ENCODE assay signal across 10 mouse cellular contexts in the genomic region with DNA sequence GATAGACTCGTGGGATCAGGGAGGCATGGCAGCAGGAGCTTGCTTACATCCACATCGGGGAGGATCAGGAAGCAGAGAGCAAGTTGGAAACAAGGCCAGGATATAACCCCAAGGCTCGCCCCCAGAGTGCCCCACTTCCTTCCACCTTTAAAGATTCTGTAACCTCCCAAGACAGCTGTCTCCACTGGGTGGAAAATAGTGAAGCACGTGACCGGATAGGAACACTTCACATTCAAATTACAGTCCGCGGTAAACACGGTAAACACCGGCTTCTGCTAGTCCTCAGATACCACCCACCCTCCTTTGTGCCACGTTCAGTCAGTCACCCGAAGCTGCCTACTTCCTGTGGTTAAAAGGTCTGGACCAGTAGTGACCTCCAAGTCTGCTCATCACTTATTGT.
DNase-seq lines count a peak whose midpoint lies in the region; ATAC-seq and TF ChIP-seq lines count a peak whose summit lies in the region.
"Had no signal": no experiment of that assay in that cellular context is flagged by ENCODE, and none has a peak within 500 bp of the region (broad histone marks: within the 10 kb centered on the region; RNA-seq: fewer than 3 reads in every experiment).

No protein-coding gene starts in this region.

- 61% methylated on average over 11 of the region's 11 CpGs for WGBS in kidney, embryonic 15.5 days
- WGBS in bone marrow, adult 2 months: 7% methylated on average over 11 of the region's 11 CpGs
- WGBS in lung, embryonic 16.5 days: 69% methylated on average over 11 of the region's 11 CpGs

- H3K4me2 ChIP-seq in kidney, embryonic 15.5 days: no peak overlapping the region
- H3K4me2 ChIP-seq in lung, embryonic 16.5 days (ENCODE audit: low read depth, low read length): peak overlapping the region; percentile 22

- H3K4me1 ChIP-seq in kidney, embryonic 15.5 days: peaks cover 6% of the 10 kb centered on the region; the same call in 1 of the 2 replicates
- H3K4me1 ChIP-seq in bone marrow, adult 2 months (ENCODE audit: control insufficient read depth, insufficient read depth, low read length): no peaks in the 10 kb centered on the region; the same call in 1 of the 2 replicates
- H3K4me1 ChIP-seq in lung, embryonic 16.5 days (replicated peaks; ENCODE audit: control insufficient read depth, insufficient read depth, low read length): no peaks in the 10 kb centered on the region

- no peaks in the 10 kb centered on the region for H3K36me3 ChIP-seq in kidney, embryonic 15.5 days
- no peaks in the 10 kb centered on the region for H3K36me3 ChIP-seq in lung, embryonic 16.5 days (ENCODE audit: control insufficient read depth, insufficient read depth, low read length)

- H3K4me3 ChIP-seq in kidney, embryonic 15.5 days (replicated peaks): no peak overlapping the region
- no peak overlapping the region for H3K4me3 ChIP-seq in bone marrow, adult 2 months (replicated peaks; ENCODE audit: control insufficient read depth, low read depth, low read length)
- H3K4me3 ChIP-seq in lung, embryonic 16.5 days (ENCODE audit: low read length): no peak overlapping the region
- H3K4me3 ChIP-seq in left cerebral cortex, adult 2 months: no peak overlapping the region

- intact Hi-C loops in left cerebral cortex, adult 2 months (cut with DNase I): no loop called here

- H3K9me3 ChIP-seq in kidney, embryonic 15.5 days (replicated peaks): no peaks in the 10 kb centered on the region
- no peaks in the 10 kb centered on the region for H3K9me3 ChIP-seq in lung, embryonic 16.5 days (ENCODE audit: control insufficient read depth, low read length)

- 0 out of 2 replicates have a peak, but pooled peaks have one; percentile 33 for ATAC-seq in kidney, embryonic 15.5 days (replicated peaks; ENCODE audit: low FRiP score)
- no peak for ATAC-seq in lung, embryonic 16.5 days (ENCODE audit: low read depth)
- no peak for ATAC-seq in frontal cortex, adult (ENCODE audit: low TSS enrichment)

- no peak for TF ChIP-seq CTCF in bone marrow, adult 2 months (IDR thresholded peaks at IDR 0.05; ENCODE audit: control insufficient read depth, insufficient read depth, low read length)
- TF ChIP-seq CTCF in left cerebral cortex, adult 2 months (IDR thresholded peaks at IDR 0.05): no peak

- TF ChIP-seq POLR2A in bone marrow, adult 2 months (IDR thresholded peaks at IDR 0.05; ENCODE audit: borderline replicate concordance, control insufficient read depth, low read depth, low read length): no peak

- H3K9ac ChIP-seq in kidney, embryonic 15.5 days: no peak overlapping the region
- no peak overlapping the region for H3K9ac ChIP-seq in lung, embryonic 16.5 days (ENCODE audit: low read length)

- H3K27ac ChIP-seq in kidney, embryonic 15.5 days: peak overlapping the region; percentile 61
- peak overlapping the region; percentile 70 for H3K27ac ChIP-seq in bone marrow, adult 2 months (ENCODE audit: control insufficient read depth, insufficient read depth, low read depth, low read length, poor library complexity)
- no peak overlapping the region for H3K27ac ChIP-seq in lung, embryonic 16.5 days (ENCODE audit: low read length)
- no peak overlapping the region for H3K27ac ChIP-seq in left cerebral cortex, adult 2 months

- H3K27me3 ChIP-seq in kidney, embryonic 15.5 days: no peaks in the 10 kb centered on the region
- no peaks in the 10 kb centered on the region for H3K27me3 ChIP-seq in lung, embryonic 16.5 days (ENCODE audit: control insufficient read depth, insufficient read depth, low read depth, low read length)

- DNase-seq in kidney, adult 8-10 months: no peak
- peak; percentile 21 to 28 for DNase-seq in thymus, postnatal 10 days (ENCODE audit: low spot score in 2 of 2)
- DNase-seq in left cerebral cortex, adult 2 months (ENCODE audit: extremely low spot score in 1 of 2, low spot score in 2 of 2): no peak
- DNase-seq: cerebellum, adult 18-20 months; gastrocnemius, postnatal 14 days; layer of hippocampus, adult 9-11 months had no signal

Comparison
In these comparisons a context has a peak if more than half of its experiments do, and no peak if none do; other contexts are left out.
1. H3K27ac ChIP-seq: peak in kidney, embryonic 15.5 days (single experiment) and bone marrow, adult 2 months (single experiment); none in lung, embryonic 16.5 days (single experiment) and left cerebral cortex, adult 2 months (single experiment).
2. DNase-seq: peak in thymus, postnatal 10 days (2 of 2); none in kidney, adult 8-10 months (0 of 2) and left cerebral cortex, adult 2 months (0 of 2).